Mouse (Mus musculus): ENCODE data around the gene Olfr794.

Olfr794 gene

DNA sequence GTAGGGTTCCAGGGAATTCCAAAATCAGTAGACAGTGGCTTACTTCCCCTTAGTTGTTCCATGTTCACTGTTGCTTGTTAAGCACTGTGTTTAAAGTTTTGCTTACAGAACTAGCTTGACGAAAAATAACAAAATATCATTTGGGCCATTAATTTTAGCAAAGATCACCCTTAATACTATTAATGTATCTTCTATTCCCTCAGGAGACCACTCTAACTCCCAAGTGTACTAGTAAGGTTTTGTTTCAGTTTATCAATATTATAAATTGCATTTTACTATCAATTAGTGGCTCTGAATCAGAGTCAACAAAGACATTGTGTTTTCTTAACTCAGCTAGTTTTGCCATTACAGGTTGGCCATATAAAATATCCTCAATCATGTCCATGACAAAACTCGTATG lies at the start of gene Olfr794:
TSS of gene Olfr794 (plus strand) at position 301 of the 400 bp plus-strand sequence.
- DNase-seq: no peak

DNA sequence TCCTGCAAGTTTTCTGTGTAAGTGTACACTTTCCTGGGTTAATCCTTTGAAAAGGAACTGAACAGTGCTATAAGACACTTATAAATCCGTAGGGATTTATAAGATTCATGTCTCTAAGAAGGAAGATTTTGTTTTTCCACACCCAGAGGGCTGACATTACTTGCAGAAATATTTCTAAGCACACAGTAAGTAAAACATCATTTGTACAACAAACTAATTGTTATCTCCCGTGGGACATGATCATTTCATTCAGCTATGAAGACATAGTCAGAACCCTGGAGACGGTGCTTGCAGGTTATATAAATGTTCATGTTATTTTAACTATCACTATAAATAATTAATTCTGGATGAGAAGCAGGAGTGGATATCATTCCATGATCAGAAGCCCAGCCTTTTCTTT lies 46.0 kb upstream of the Olfr794 start, which contains the start of gene Olfr791:
TSS of gene Olfr791 (plus strand) at position 301 of the 400 bp plus-strand sequence.
- DNase-seq: no peak

DNA sequence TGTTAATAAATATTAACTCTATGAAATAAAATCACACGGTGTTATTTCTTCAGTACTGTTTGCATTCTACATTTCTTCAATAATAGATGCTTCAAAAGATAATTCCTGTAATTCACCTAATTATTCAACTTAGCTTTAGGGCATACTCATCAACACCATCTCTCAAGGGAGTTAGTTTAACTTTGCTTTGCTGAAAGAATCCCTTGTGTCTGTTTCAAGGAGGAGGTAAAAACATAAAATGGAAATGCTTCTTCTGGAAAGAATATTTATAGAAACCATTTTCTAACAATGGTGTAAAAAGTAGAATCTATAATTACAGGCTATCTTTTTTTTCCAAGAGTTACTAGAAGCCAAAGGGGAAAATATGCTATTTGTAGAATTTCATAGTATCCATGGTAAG lies 28.6 kb upstream of the Olfr794 start, which contains the start of gene Olfr792:
TSS of gene Olfr792 (plus strand) at position 301 of the 400 bp plus-strand sequence.
- DNase-seq: no peak

DNA sequence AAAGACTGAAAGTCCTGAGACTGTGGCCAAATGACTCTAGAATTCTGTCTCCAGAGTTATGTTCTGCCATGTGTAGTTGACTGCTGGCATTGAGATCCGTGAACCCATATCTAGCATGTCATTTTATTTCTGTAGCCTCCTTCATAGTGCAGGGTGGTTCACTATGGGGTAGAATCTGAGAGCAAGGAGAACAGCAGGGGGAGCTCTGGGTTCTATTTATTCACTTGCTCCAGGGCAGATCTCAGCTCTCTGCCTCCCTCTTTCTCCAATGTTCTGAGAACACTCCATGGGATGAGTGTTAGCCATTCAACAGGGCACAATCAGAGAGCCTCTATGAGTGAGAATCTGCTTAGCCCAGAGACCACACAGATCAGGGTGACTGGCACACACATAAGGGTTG lies 18.1 kb upstream of the Olfr794 start:
- DNase-seq: peak; percentile 2

DNA sequence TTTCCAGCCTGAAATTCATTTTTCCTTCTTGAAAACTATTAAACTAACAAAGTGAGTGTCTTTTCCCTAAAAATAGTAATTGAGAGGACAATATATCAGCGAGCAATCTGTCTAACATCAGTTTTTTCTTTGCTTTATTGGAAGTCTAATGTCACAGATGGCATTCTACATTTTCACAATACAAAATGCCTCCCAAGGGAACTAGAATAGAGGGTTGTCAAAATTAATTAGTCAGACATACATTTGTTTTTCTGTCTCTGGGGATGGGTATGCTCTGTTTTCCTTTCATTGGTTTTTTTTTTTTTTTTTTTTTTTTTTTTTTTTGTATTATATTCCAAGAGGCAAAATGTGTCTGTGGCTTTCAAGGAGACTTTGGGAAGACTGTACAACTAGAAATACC lies 9.6 kb downstream of the Olfr794 start:
- DNase-seq: no peak

DNA sequence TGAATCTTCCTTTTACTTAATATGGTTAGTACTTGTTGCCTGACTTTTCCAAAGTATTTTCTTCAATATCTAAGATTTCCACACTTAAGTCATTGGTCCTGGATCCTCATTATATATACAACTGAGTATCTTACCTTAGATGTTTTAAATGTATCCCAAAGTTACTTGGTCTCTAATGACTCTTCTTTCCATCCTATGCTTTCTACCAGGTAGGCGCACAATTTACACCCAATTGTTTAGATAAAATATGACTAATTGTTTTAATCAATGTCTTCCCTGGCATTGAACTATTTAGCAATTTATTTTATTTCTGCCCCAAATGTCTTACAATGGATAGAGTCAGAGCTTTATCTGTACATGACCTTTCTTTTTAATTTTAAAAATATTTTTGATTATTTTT lies 45.0 kb downstream of the Olfr794 start, which contains the start of gene Olfr796:
TSS of gene Olfr796 (minus strand) at position 101 of the 400 bp plus-strand sequence.
- DNase-seq: no peak

DNA sequence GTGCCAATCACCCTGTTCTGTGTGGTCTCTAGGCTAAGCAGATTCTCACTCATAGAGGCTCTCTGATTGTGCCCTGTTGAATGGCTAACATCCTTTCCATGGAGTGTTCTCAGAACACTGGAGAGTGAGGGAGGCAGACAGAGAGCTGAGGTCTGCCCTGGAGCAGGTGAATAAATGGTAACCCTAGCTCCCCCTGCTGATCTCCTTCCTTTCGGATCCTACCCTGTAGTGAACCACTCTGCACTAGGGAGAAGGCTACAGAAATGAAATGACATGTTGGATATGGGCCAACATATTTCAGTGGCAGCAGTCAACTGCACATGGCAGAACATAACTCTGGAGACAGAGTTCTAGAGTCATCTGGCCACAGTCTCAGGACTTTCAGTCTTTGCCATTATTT lies 54.3 kb downstream of the Olfr794 start:
- DNase-seq: no peak
